Mouse (Mus musculus) kidney, embryonic 16.5 days (tissue): ENCODE measurements around the gene Ptprh. TPM values are rescaled to one million over a fixed set of nuclear protein-coding genes. Genes with fewer than 3 reads are reported as not detected.

ENCODE experiments used
- microRNA-seq: library from miRNA; unstranded; fragments of <30 nt; microRNA quantifications from one replicate; pipeline ENCODE4, GENCODE M21; 2016
- polyA plus RNA-seq: library from polyadenylated mRNA; unstranded; fragments of >200 nt; fragmentation: Nextera tagmentation; extraction: Ambion mirVana; gene quantifications from 2 replicates; pipeline ENCODE4 v1.2.1, GENCODE M21; 2015

The Ptprh gene
- polyA plus RNA-seq, 1 experiment from 2014 or later: not detected

Small RNAs within 50 kb of the gene (microRNA-seq; reads per million reads assigned to microRNA genes)
- not detected for gene Gm23577

Other genes with a start within 250 kb of the Ptprh start
- 0.39 TPM in 1 of 2 replicates, not detected in the other for gene Gp6, start 206.3 kb downstream of the Ptprh start, polyA plus RNA-seq
- 34.4 and 34.5 TPM in 2 replicates for gene Rdh13, start 158.4 kb downstream of the Ptprh start, polyA plus RNA-seq
- 8.8 and 10.1 TPM in 2 replicates for gene Eps8l1, start 143.4 kb downstream of the Ptprh start, polyA plus RNA-seq
- gene Ppp1r12c, start 102.4 kb downstream of the Ptprh start, polyA plus RNA-seq: 22.1 and 31.6 TPM in 2 replicates
- gene Tnnt1, start 87.7 kb downstream of the Ptprh start, polyA plus RNA-seq: 20.9 and 21.6 TPM in 2 replicates
- gene Tnni3, start 79.8 kb downstream of the Ptprh start, polyA plus RNA-seq: 5.8 and 6.1 TPM in 2 replicates
- gene Dnaaf3, start 71.6 kb downstream of the Ptprh start, polyA plus RNA-seq: 3.3 and 3.5 TPM in 2 replicates
- gene Syt5, start 56.5 kb downstream of the Ptprh start, polyA plus RNA-seq: 5.3 and 6.6 TPM in 2 replicates
- 1.2 and 1.3 TPM in 2 replicates for gene Tmem86b, start 27.4 kb upstream of the Ptprh start, polyA plus RNA-seq
- gene Ppp6r1, start 55.0 kb upstream of the Ptprh start, polyA plus RNA-seq: 3.2 and 5.2 TPM in 2 replicates
- gene Hspbp1, start 81.0 kb upstream of the Ptprh start, polyA plus RNA-seq: 114 and 118 TPM in 2 replicates
- gene Brsk1, start 86.6 kb upstream of the Ptprh start, polyA plus RNA-seq: 1.2 and 1.3 TPM in 2 replicates
- 0.07 and 0.08 TPM in 2 replicates for gene Tmem150b, start 121.2 kb upstream of the Ptprh start, polyA plus RNA-seq
- gene Kmt5c, start 136.1 kb upstream of the Ptprh start, polyA plus RNA-seq: 99.3 and 104 TPM in 2 replicates
- 71.2 and 71.4 TPM in 2 replicates for gene Cox6b2, start 149.1 kb upstream of the Ptprh start, polyA plus RNA-seq
- gene Fam71e2, start 167.3 kb upstream of the Ptprh start, polyA plus RNA-seq: not detected in 2 replicates
- gene Il11, start 178.8 kb upstream of the Ptprh start, polyA plus RNA-seq: 0.17 and 0.42 TPM in 2 replicates
- gene Tmem190, start 178.9 kb upstream of the Ptprh start, polyA plus RNA-seq: 0.57 and 0.97 TPM in 2 replicates
- gene Tmem238, start 185.6 kb upstream of the Ptprh start, polyA plus RNA-seq: 12.5 and 14.3 TPM in 2 replicates
- gene Rpl28, start 188.8 kb upstream of the Ptprh start, polyA plus RNA-seq: 315 and 357 TPM in 2 replicates
- 355 and 360 TPM in 2 replicates for gene Ube2s, start 208.5 kb upstream of the Ptprh start, polyA plus RNA-seq
- gene Shisa7, start 240.7 kb upstream of the Ptprh start, polyA plus RNA-seq: 0.84 and 1.1 TPM in 2 replicates